Mouse (Mus musculus): ENCODE results near the gene Coq8a. TPM values are rescaled to one million over a fixed set of nuclear protein-coding genes. Genes with fewer than 3 reads are reported as not detected.

Coq8a gene
- polyA plus RNA-seq, 1 experiment, result 13.2 TPM

DNA sequence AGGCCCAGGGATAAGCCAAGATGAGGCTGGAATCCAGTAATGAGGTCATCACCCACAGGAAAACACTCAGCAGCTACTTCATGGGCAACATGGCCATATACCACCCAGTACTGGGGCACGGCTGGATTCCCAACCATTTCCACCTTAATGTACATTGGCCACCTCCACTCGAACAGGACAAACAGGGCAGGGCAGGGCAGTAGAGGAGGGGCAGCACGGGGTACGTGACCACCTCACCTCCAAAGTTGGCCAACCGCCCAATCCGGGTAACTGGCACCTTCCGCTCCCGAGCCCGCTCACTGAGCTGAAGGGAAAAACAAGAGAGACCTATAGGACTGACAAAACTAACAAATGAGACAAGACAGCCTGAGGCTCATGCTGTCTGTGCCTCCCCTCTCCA is 21.1 kb downstream of the Coq8a start:
- 0 out of 2 replicates have a peak overlapping the region, but pooled peaks have one; percentile 4 for H3K27ac ChIP-seq (ENCODE audit: insufficient read depth, low read depth, low read length)
- TF ChIP-seq POLR2A (IDR thresholded peaks at IDR 0.05; ENCODE audit: low read depth, low read length) (no peak), CTCF (IDR thresholded peaks at IDR 0.05; ENCODE audit: extremely low read depth, insufficient read length, insufficient replicate concordance, low read depth, low read length) (no peak)
- 0 out of 2 replicates have a peak, but pooled peaks cover 2% of the 10 kb centered on the region for H3K36me3 ChIP-seq (ENCODE audit: control insufficient read depth, insufficient read depth, low read length)
- H3K4me3 ChIP-seq (ENCODE audit: low read depth, low read length), result no peak overlapping the region
- H3K4me1 ChIP-seq (ENCODE audit: control insufficient read depth, insufficient read depth, insufficient read length, low read length), result peaks cover 40% of the 10 kb centered on the region
- H3K27me3 ChIP-seq (ENCODE audit: control insufficient read depth, insufficient read depth, low read length), result no peaks in the 10 kb centered on the region
- WGBS, result 48% methylated on average over 9 of the region's 9 CpGs

- Histone ChIP-seq H3K27ac (ENCODE audit: insufficient read depth, low read depth, low read length) (peak overlapping the region; percentile 50), H3K4me1 (ENCODE audit: control insufficient read depth, insufficient read depth, insufficient read length, low read length) (peaks cover 27% of the 10 kb centered on the region), H3K36me3 (ENCODE audit: control insufficient read depth, insufficient read depth, low read length) (peaks cover 5% of the 10 kb centered on the region; the same call in 1 of the 2 replicates), H3K4me3 (ENCODE audit: low read depth, low read length) (no peak overlapping the region), H3K27me3 (ENCODE audit: control insufficient read depth, insufficient read depth, low read length) (no peaks in the 10 kb centered on the region)
- TF ChIP-seq CTCF (IDR thresholded peaks at IDR 0.05; ENCODE audit: extremely low read depth, insufficient read length, insufficient replicate concordance, low read depth, low read length) (no peak), POLR2A (IDR thresholded peaks at IDR 0.05; ENCODE audit: low read depth, low read length) (no peak)
- 10% methylated on average over 1 of the region's 1 CpGs for WGBS
Observed at GRCm38 (mm10) chr1:180176784-180177183, 22.6 kb downstream of the Coq8a start.

GRCm38 (mm10) chr1:180175635-180176034 is 23.8 kb downstream of the Coq8a start:
- H3K36me3 ChIP-seq (ENCODE audit: control insufficient read depth, insufficient read depth, low read length), result peaks cover 9% of the 10 kb centered on the region
- peak overlapping the region; percentile 50 for H3K27ac ChIP-seq (ENCODE audit: insufficient read depth, low read depth, low read length)
- no peak overlapping the region for H3K4me3 ChIP-seq (ENCODE audit: low read depth, low read length)
- no peaks in the 10 kb centered on the region for H3K27me3 ChIP-seq (ENCODE audit: control insufficient read depth, insufficient read depth, low read length)
- peaks cover 21% of the 10 kb centered on the region for H3K4me1 ChIP-seq (ENCODE audit: control insufficient read depth, insufficient read depth, insufficient read length, low read length)
- TF ChIP-seq POLR2A (IDR thresholded peaks at IDR 0.05; ENCODE audit: low read depth, low read length) (no peak), CTCF (IDR thresholded peaks at IDR 0.05; ENCODE audit: extremely low read depth, insufficient read length, insufficient replicate concordance, low read depth, low read length) (no peak)
- 19% methylated on average over 8 of the region's 8 CpGs for WGBS

DNA sequence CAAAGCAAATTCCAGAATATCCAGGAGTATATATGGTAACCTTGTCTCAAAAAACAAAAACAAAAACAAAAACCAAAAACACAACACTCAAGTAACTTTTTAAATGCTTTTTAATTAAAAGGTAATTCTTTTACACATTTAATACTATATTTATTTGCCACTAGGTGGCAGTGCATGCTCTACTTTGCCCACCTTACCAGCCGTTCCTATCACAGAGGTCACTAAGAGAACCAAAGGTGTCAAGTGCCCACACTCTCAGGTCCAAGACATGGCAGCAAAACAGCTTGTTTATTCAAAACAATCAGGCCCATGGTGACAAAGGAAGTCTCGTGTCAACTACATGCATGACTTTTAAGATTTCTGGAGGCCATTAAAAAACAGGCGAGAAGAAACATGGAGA is 24.2 kb downstream of the Coq8a start:
- peak; percentile 28; the same call in 1 of the 2 replicates for TF ChIP-seq CTCF (IDR thresholded peaks at IDR 0.05; ENCODE audit: extremely low read depth, insufficient read length, insufficient replicate concordance, low read depth, low read length)
- no peak for TF ChIP-seq POLR2A (IDR thresholded peaks at IDR 0.05; ENCODE audit: low read depth, low read length)
- H3K4me3 ChIP-seq (ENCODE audit: low read depth, low read length), result no peak overlapping the region
- H3K27me3 ChIP-seq (ENCODE audit: control insufficient read depth, insufficient read depth, low read length), result no peaks in the 10 kb centered on the region
- peaks cover 10% of the 10 kb centered on the region for H3K36me3 ChIP-seq (ENCODE audit: control insufficient read depth, insufficient read depth, low read length)
- WGBS, result 20% methylated on average over 3 of the region's 3 CpGs
- H3K4me1 ChIP-seq (ENCODE audit: control insufficient read depth, insufficient read depth, insufficient read length, low read length), result peaks cover 21% of the 10 kb centered on the region
- peak overlapping the region; percentile 48; the same call in 1 of the 2 replicates for H3K27ac ChIP-seq (ENCODE audit: insufficient read depth, low read depth, low read length)

- 67% methylated on average over 6 of the region's 6 CpGs for WGBS
- Histone ChIP-seq H3K4me1 (ENCODE audit: control insufficient read depth, insufficient read depth, insufficient read length, low read length) (peaks cover 21% of the 10 kb centered on the region), H3K27ac (ENCODE audit: insufficient read depth, low read depth, low read length) (no peak overlapping the region), H3K4me3 (ENCODE audit: low read depth, low read length) (no peak overlapping the region), H3K36me3 (ENCODE audit: control insufficient read depth, insufficient read depth, low read length) (peaks cover 14% of the 10 kb centered on the region), H3K27me3 (ENCODE audit: control insufficient read depth, insufficient read depth, low read length) (no peaks in the 10 kb centered on the region)
- no peak for TF ChIP-seq POLR2A (IDR thresholded peaks at IDR 0.05; ENCODE audit: low read depth, low read length)
- TF ChIP-seq CTCF (IDR thresholded peaks at IDR 0.05; ENCODE audit: extremely low read depth, insufficient read length, insufficient replicate concordance, low read depth, low read length), result no peak
Observed at GRCm38 (mm10) chr1:180174718-180175117, 24.7 kb downstream of the Coq8a start.

DNA sequence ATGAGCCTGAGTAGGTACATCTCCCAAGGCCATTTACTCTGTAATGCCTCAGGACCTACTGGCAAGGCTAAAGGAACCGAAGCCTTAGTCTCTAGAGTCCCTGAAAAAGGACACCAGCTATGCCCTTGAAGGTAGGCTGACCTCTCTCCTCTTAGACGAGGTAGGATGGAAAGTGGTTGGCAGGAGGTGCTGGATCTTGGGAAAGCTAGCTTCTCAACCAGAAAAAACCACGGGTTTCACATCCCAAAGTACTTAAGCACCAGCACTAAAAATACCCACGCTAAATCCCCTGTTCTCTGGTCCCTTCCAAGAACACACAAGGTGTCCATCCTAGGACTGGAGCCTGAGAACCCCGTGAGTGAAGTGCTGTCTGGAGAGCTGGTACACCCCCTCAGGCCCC is 26.4 kb downstream of the Coq8a start:
- H3K4me1 ChIP-seq (ENCODE audit: control insufficient read depth, insufficient read depth, insufficient read length, low read length), result peaks cover 17% of the 10 kb centered on the region
- no peak overlapping the region for H3K27ac ChIP-seq (ENCODE audit: insufficient read depth, low read depth, low read length)
- TF ChIP-seq CTCF (IDR thresholded peaks at IDR 0.05; ENCODE audit: extremely low read depth, insufficient read length, insufficient replicate concordance, low read depth, low read length), result no peak
- no peak for TF ChIP-seq POLR2A (IDR thresholded peaks at IDR 0.05; ENCODE audit: low read depth, low read length)
- 80% methylated on average over 5 of the region's 5 CpGs for WGBS
- peaks cover 25% of the 10 kb centered on the region for H3K36me3 ChIP-seq (ENCODE audit: control insufficient read depth, insufficient read depth, low read length)
- H3K27me3 ChIP-seq (ENCODE audit: control insufficient read depth, insufficient read depth, low read length), result no peaks in the 10 kb centered on the region
- no peak overlapping the region for H3K4me3 ChIP-seq (ENCODE audit: low read depth, low read length)

- WGBS, result 93% methylated on average over 4 of the region's 4 CpGs
- H3K4me3 ChIP-seq (ENCODE audit: low read depth, low read length), result no peak overlapping the region
- H3K36me3 ChIP-seq (ENCODE audit: control insufficient read depth, insufficient read depth, low read length), result peaks cover 28% of the 10 kb centered on the region
- TF ChIP-seq POLR2A (IDR thresholded peaks at IDR 0.05; ENCODE audit: low read depth, low read length), result no peak
- no peak for TF ChIP-seq CTCF (IDR thresholded peaks at IDR 0.05; ENCODE audit: extremely low read depth, insufficient read length, insufficient replicate concordance, low read depth, low read length)
- no peak overlapping the region for H3K27ac ChIP-seq (ENCODE audit: insufficient read depth, low read depth, low read length)
- H3K27me3 ChIP-seq (ENCODE audit: control insufficient read depth, insufficient read depth, low read length), result no peaks in the 10 kb centered on the region
- H3K4me1 ChIP-seq (ENCODE audit: control insufficient read depth, insufficient read depth, insufficient read length, low read length), result peaks cover 13% of the 10 kb centered on the region
Observed at GRCm38 (mm10) chr1:180172600-180172999, 26.8 kb downstream of the Coq8a start.
